In the genomic region with DNA sequence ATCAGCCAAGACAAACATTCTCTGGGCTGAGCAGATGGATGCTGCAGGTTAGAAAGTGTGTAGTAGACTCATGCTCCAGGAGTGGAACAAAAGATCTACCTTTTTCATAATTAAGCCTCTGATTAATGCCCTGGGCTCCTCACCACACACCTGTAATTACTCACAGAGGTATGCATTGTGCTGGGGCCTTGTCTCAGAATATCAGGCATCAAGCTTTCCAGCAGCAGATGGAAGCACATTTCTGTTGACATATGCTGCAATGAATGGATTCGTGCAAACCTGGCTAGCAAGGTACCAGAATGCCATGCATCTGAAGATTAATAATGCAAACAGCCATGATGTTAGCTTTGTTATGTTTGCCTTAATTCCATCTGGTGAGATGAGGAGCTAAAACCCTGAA, we compare ENCODE assay signal across 24 mouse cellular contexts.
DNase-seq lines count a peak whose midpoint lies in the region; ATAC-seq and TF ChIP-seq lines count a peak whose summit lies in the region.
"Had no signal": no experiment of that assay in that cellular context is flagged by ENCODE, and none has a peak within 500 bp of the region (broad histone marks: within the 10 kb centered on the region; RNA-seq: fewer than 3 reads in every experiment).

No protein-coding gene starts in this region.

- peak overlapping the region; percentile 22; the same call in 1 of the 2 replicates for H3K27ac ChIP-seq in hindbrain, postnatal 0 days
- no peak overlapping the region for H3K27ac ChIP-seq in hindbrain, embryonic 11.5 days (ENCODE audit: low read depth, low read length)
- H3K27ac ChIP-seq in intestine, embryonic 16.5 days (ENCODE audit: low read length), result no peak overlapping the region
- H3K27ac ChIP-seq in heart, embryonic 10.5 days, result no peak overlapping the region
- H3K27ac ChIP-seq: gastrocnemius, adult 2 months; heart, embryonic 13.5 days; hindbrain, embryonic 15.5 days; limb, embryonic 10.5 days; midbrain, embryonic 15.5 days had no signal

- intact Hi-C loops in gastrocnemius, postnatal 14 days (cut with DNase I; ENCODE audit: low total_unique reads), result no loop called here

- no peak overlapping the region for H3K4me3 ChIP-seq in hindbrain, postnatal 0 days (ENCODE audit: low read length)
- no peak overlapping the region for H3K4me3 ChIP-seq in hindbrain, embryonic 11.5 days (ENCODE audit: low read depth, low read length)
- no peak overlapping the region for H3K4me3 ChIP-seq in intestine, embryonic 16.5 days (ENCODE audit: low read length)
- H3K4me3 ChIP-seq in heart, embryonic 10.5 days, result no peak overlapping the region
- H3K4me3 ChIP-seq: gastrocnemius, adult 2 months; heart, embryonic 13.5 days; hindbrain, embryonic 15.5 days; limb, embryonic 10.5 days; megakaryocyte, embryonic 14.5 days; midbrain, embryonic 15.5 days had no signal

- no peak overlapping the region for H3K4me2 ChIP-seq in hindbrain, postnatal 0 days (ENCODE audit: low read depth, low read length)
- no peak overlapping the region for H3K4me2 ChIP-seq in hindbrain, embryonic 11.5 days (replicated peaks; ENCODE audit: low read depth, low read length)
- no peak overlapping the region for H3K4me2 ChIP-seq in intestine, embryonic 16.5 days (ENCODE audit: low read depth, low read length)
- H3K4me2 ChIP-seq: heart, embryonic 13.5 days; hindbrain, embryonic 15.5 days; midbrain, embryonic 15.5 days had no signal

- no peak for ATAC-seq in cerebellum, adult (ENCODE audit: insufficient number of reproducible peaks, low FRiP score, low TSS enrichment)
- no peak for ATAC-seq in hindbrain, postnatal 0 days
- ATAC-seq in hindbrain, embryonic 11.5 days (ENCODE audit: low FRiP score), result no peak
- ATAC-seq in intestine, embryonic 16.5 days, result peak; percentile 26; the same call in 1 of the 2 replicates
- ATAC-seq: activated CD4-positive, CD25-positive, alpha-beta regulatory T cell, adult 4 months; CD4-positive, CD25-positive, alpha-beta regulatory T cell, adult 4 months; midbrain, embryonic 15.5 days; Patski had no signal

- no peaks in the 10 kb centered on the region for H3K36me3 ChIP-seq in hindbrain, postnatal 0 days (ENCODE audit: insufficient read depth, low read length)
- no peaks in the 10 kb centered on the region for H3K36me3 ChIP-seq in hindbrain, embryonic 11.5 days (ENCODE audit: control insufficient read depth, insufficient read depth, low read length)
- H3K36me3 ChIP-seq in intestine, embryonic 16.5 days (ENCODE audit: control insufficient read depth, insufficient read depth, low read length), result no peaks in the 10 kb centered on the region
- H3K36me3 ChIP-seq in heart, embryonic 10.5 days, result no peaks in the 10 kb centered on the region
- H3K36me3 ChIP-seq: heart, embryonic 13.5 days; limb, embryonic 10.5 days; midbrain, embryonic 15.5 days had no signal

- TF ChIP-seq CTCF in hindbrain, postnatal 0 days (IDR thresholded peaks at IDR 0.05; ENCODE audit: low read depth), result no peak
- TF ChIP-seq CTCF in brain, embryonic 14.5 days (IDR thresholded peaks at IDR 0.05; ENCODE audit: borderline replicate concordance, extremely low read depth, insufficient read depth, insufficient read length), result no peak

- 65% methylated on average over 1 of the region's 1 CpGs for WGBS in hindbrain, postnatal 0 days
- 83% methylated on average over 1 of the region's 1 CpGs for WGBS in hindbrain, embryonic 11.5 days
- 51% methylated on average over 1 of the region's 1 CpGs for WGBS in intestine, embryonic 16.5 days
- 84% methylated on average over 1 of the region's 1 CpGs for WGBS in heart, embryonic 10.5 days

- H3K4me1 ChIP-seq in hindbrain, postnatal 0 days (ENCODE audit: insufficient read depth, low read length), result no peaks in the 10 kb centered on the region
- no peaks in the 10 kb centered on the region; the same call in 1 of the 2 replicates for H3K4me1 ChIP-seq in hindbrain, embryonic 11.5 days (replicated peaks; ENCODE audit: control insufficient read depth, insufficient read depth, low read length)
- H3K4me1 ChIP-seq in intestine, embryonic 16.5 days (ENCODE audit: control insufficient read depth, insufficient read depth, low read length), result peaks cover 11% of the 10 kb centered on the region
- H3K4me1 ChIP-seq in heart, embryonic 10.5 days, result 0 out of 2 replicates have a peak, but pooled peaks cover 6% of the 10 kb centered on the region
- H3K4me1 ChIP-seq: megakaryocyte, embryonic 14.5 days had no signal

- H3K27me3 ChIP-seq in hindbrain, postnatal 0 days (ENCODE audit: insufficient read depth, low read length), result no peaks in the 10 kb centered on the region
- no peaks in the 10 kb centered on the region for H3K27me3 ChIP-seq in hindbrain, embryonic 11.5 days (ENCODE audit: control insufficient read depth, insufficient read depth, low read length)
- no peaks in the 10 kb centered on the region for H3K27me3 ChIP-seq in intestine, embryonic 16.5 days (replicated peaks; ENCODE audit: control insufficient read depth, insufficient read depth, low read length)
- no peaks in the 10 kb centered on the region for H3K27me3 ChIP-seq in heart, embryonic 10.5 days (ENCODE audit: insufficient read depth, poor library complexity, severe bottlenecking)
- H3K27me3 ChIP-seq: heart, embryonic 13.5 days; hindbrain, embryonic 15.5 days; megakaryocyte, embryonic 14.5 days; midbrain, embryonic 15.5 days; Patski had no signal

- no peak for TF ChIP-seq POLR2A in brain, embryonic 14.5 days (IDR thresholded peaks at IDR 0.05; ENCODE audit: borderline replicate concordance, extremely low read depth, insufficient read depth, insufficient read length, poor library complexity, severe bottlenecking)

- H3K9ac ChIP-seq in hindbrain, postnatal 0 days (replicated peaks; ENCODE audit: low read length), result no peak overlapping the region
- no peak overlapping the region for H3K9ac ChIP-seq in hindbrain, embryonic 11.5 days (ENCODE audit: low read depth, low read length)
- H3K9ac ChIP-seq in intestine, embryonic 16.5 days (ENCODE audit: low read depth, low read length), result no peak overlapping the region
- H3K9ac ChIP-seq: heart, embryonic 13.5 days; hindbrain, embryonic 15.5 days; midbrain, embryonic 15.5 days had no signal

- no peaks in the 10 kb centered on the region for H3K9me3 ChIP-seq in hindbrain, postnatal 0 days (ENCODE audit: low read length)
- H3K9me3 ChIP-seq in hindbrain, embryonic 11.5 days (ENCODE audit: control insufficient read depth, low read length), result no peaks in the 10 kb centered on the region
- no peaks in the 10 kb centered on the region for H3K9me3 ChIP-seq in intestine, embryonic 16.5 days (ENCODE audit: control insufficient read depth, low read length)
- no peaks in the 10 kb centered on the region for H3K9me3 ChIP-seq in heart, embryonic 10.5 days
- H3K9me3 ChIP-seq: heart, embryonic 13.5 days; hindbrain, embryonic 15.5 days; limb, embryonic 10.5 days; megakaryocyte, embryonic 14.5 days; midbrain, embryonic 15.5 days had no signal

- peak; percentile 33 for DNase-seq in cerebellum, adult 11-12 months
- no peak for DNase-seq in hindbrain, postnatal 0 days (ENCODE audit: low spot score)
- DNase-seq in hindbrain, embryonic 11.5 days (ENCODE audit: low spot score), result no peak
- DNase-seq in brain, embryonic 14.5 days (ENCODE audit: low read depth), result peak; percentile 60
- no peak for DNase-seq in heart, embryonic 10.5 days (ENCODE audit: low spot score)
- DNase-seq in gastrocnemius, postnatal 14 days, result no peak
- DNase-seq: adrenal gland, postnatal 10 days; gastrocnemius, adult 2 months; heart, adult 11 months; kidney, adult 2 months; kidney, postnatal 14 days; lung, adult 18-20 months; lung, postnatal 14 days; thymus, postnatal 4 days had no signal

Comparison
In these comparisons a context has a peak if more than half of its experiments do, and no peak if none do; other contexts are left out.
1. DNase-seq: peak in cerebellum, adult 11-12 months (single experiment) and brain, embryonic 14.5 days (single experiment); none in hindbrain, postnatal 0 days (single experiment), hindbrain, embryonic 11.5 days (single experiment), heart, embryonic 10.5 days (single experiment) and gastrocnemius, postnatal 14 days (single experiment).